Mouse (Mus musculus): ENCODE data around the gene Creg1. TPM values are rescaled to one million over a fixed set of nuclear protein-coding genes. Genes with fewer than 3 reads are reported as not detected.

Creg1 gene
- polyA plus RNA-seq, 1 experiment from 2014 or later = 32.9 TPM

DNA sequence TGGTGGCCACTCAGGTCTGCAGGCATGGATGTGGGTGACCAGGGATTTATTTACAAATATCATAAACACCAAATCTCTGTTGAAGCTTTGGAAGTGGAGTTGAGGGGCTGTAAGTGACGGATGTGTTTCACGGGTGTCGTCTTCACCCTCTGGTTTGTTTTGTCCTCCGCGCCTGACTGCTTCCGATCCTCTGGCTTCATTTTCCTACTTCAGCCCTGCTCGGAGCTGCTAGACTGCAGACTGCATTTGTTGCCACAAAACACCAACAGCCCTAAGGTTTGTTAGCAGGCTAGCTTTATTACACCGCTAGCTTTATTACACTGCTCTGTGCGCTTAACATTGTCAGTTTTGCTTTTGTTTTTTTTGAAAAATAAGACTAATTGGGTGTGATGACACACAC lies 27.9 kb downstream of the Creg1 start:
- WGBS = 81% methylated on average over 9 of the region's 9 CpGs
- peaks cover 40% of the 10 kb centered on the region for H3K27me3 ChIP-seq
- no peak for ATAC-seq (ENCODE audit: low read depth)
- H3K4me1 ChIP-seq (replicated peaks) = peaks cover 2% of the 10 kb centered on the region
- H3K9me3 ChIP-seq = no peaks in the 10 kb centered on the region
- H3K36me3 ChIP-seq = no peaks in the 10 kb centered on the region
- no peak overlapping the region for H3K4me2 ChIP-seq
- no peak overlapping the region for H3K9ac ChIP-seq
- H3K4me3 ChIP-seq = no peak overlapping the region
- H3K27ac ChIP-seq (replicated peaks) = no peak overlapping the region

DNA sequence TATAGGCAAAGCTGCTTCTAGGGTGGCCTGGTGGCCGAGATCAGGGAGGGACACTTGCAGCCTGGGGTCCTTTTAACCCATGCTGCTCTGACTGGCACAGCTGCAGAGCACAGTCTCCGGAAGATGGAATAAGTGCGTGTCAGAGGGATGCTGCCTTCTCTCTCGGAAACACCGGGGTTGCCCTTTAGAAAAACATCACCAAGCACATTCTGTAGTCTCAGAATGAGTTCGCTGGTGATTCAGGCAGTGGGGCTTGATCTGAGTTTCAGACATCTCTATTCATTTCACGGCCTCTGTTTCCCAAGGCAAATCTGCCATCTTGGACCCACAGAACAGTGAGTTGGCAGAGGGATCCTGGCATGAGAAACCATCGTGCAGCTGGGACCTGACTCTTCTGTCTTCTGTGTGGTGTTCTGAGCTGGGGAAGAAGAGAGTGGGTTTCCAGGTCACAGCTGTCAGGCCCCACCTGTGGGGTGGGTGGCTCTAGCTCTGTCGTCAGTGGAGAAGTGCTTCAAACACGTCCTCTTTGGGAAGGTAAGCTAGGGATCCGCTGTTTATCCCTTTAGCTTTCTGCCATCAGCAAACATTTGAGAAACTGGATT lies 38.3 kb downstream of the Creg1 start:
- no peaks in the 10 kb centered on the region for H3K4me1 ChIP-seq (replicated peaks)
- 87% methylated on average over 11 of the region's 11 CpGs for WGBS
- ATAC-seq (ENCODE audit: low read depth) = no peak
- no peak overlapping the region for H3K27ac ChIP-seq (replicated peaks)
- H3K36me3 ChIP-seq = no peaks in the 10 kb centered on the region
- H3K9me3 ChIP-seq = peaks cover 7% of the 10 kb centered on the region; the same call in 1 of the 2 replicates
- no peak overlapping the region for H3K4me3 ChIP-seq
- H3K4me2 ChIP-seq = no peak overlapping the region
- H3K9ac ChIP-seq = no peak overlapping the region
- no peaks in the 10 kb centered on the region for H3K27me3 ChIP-seq

DNA sequence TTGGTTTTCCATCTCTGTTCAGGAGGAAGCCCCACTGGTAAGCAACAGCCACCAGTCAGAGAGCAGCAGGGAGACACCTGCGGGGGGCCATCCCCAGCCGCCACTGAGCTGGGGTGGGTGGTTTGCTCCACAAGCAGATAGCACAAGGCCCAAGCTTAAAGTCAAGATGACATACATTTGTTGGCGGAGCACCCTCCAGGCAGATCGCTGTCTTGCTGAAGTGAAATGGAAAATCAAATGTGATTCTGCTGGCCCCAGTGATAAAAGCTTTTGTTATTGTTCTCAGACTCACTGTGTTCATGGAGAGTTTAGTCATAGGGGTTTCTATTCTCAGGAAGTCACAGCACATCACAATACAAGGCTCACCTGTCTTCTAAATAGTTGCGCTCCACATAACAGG lies 39.6 kb downstream of the Creg1 start:
- 87% methylated on average over 5 of the region's 5 CpGs for WGBS
- Histone ChIP-seq H3K9ac (no peak overlapping the region), H3K36me3 (no peaks in the 10 kb centered on the region), H3K4me3 (no peak overlapping the region), H3K27ac (replicated peaks) (no peak overlapping the region), H3K4me1 (replicated peaks) (no peaks in the 10 kb centered on the region), H3K4me2 (no peak overlapping the region), H3K9me3 (peaks cover 7% of the 10 kb centered on the region; the same call in 1 of the 2 replicates), H3K27me3 (peaks cover 5% of the 10 kb centered on the region; the same call in 1 of the 2 replicates)
- ATAC-seq (ENCODE audit: low read depth) = no peak

DNA sequence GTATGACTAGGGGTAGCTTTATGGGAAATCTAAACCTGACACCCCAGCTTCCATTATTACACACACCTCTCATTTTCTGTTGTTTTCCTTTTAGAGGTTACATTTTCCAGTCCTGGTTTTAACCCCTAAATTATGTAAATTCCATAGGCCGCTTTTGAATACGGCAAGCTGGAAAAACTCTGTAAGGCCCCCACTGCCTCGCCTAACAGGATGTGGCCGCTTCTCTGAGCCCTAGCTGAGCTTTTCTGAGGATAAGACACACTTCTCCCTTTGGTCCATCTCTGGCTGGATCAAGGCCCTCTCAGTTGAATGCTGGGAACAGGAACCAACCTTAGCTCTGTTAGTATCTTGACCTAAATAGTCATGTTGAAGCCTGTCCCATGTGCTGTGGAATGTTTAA lies 40.6 kb downstream of the Creg1 start:
- H3K4me1 ChIP-seq (replicated peaks) = no peaks in the 10 kb centered on the region
- no peak overlapping the region for H3K4me2 ChIP-seq
- WGBS = 91% methylated on average over 4 of the region's 4 CpGs
- no peak overlapping the region for H3K9ac ChIP-seq
- no peak for ATAC-seq (ENCODE audit: low read depth)
- H3K27me3 ChIP-seq = peaks cover 6% of the 10 kb centered on the region; the same call in 1 of the 2 replicates
- no peak overlapping the region for H3K4me3 ChIP-seq
- H3K27ac ChIP-seq (replicated peaks) = no peak overlapping the region
- peaks cover 7% of the 10 kb centered on the region; the same call in 1 of the 2 replicates for H3K9me3 ChIP-seq
- H3K36me3 ChIP-seq = no peaks in the 10 kb centered on the region

DNA sequence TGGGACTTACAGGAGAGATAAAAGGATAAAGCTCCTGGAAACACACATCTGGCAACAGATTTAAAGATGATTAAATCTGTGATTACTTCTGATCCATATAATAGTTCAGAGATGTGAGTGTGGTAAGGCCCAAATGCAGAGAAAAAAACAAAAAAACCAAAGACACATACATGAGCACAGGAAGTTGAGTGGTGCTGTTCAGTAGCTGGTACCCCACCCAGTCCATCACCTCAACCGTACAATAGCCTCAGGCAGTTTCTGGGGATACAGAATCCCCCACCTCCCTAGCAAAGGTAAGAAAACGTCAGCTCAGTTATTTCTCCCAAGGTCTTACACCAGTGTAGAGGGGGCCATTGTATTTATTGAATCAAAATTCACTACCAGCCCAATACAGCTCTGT lies 47.1 kb downstream of the Creg1 start:
- Histone ChIP-seq H3K9ac (no peak overlapping the region), H3K36me3 (no peaks in the 10 kb centered on the region), H3K27me3 (peaks cover 54% of the 10 kb centered on the region), H3K9me3 (no peaks in the 10 kb centered on the region), H3K4me2 (no peak overlapping the region), H3K4me3 (no peak overlapping the region), H3K27ac (replicated peaks) (no peak overlapping the region), H3K4me1 (replicated peaks) (peaks cover 24% of the 10 kb centered on the region)
- 77% methylated on average over 2 of the region's 2 CpGs for WGBS
- no peak for ATAC-seq (ENCODE audit: low read depth)

DNA sequence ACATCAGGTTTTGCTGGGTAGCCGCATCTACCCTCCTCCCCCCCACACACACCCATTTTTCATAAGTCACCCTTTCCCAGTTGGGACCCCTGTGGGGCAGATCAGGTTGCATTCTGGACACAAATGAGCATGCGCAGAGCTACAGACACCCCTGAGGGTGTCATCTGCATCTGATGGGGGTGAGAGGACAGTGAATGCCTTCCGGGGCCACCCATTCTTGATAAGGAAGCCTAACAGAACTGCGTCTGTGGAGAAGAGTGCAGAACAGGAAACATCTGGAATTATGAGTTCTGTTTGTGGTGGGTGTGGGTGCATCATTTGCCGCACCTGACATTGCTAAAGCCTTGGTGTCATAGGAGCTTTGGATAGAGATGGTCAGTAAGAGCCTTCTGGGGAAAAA lies 47.6 kb downstream of the Creg1 start:
- 82% methylated on average over 5 of the region's 5 CpGs for WGBS
- ATAC-seq (ENCODE audit: low read depth) = no peak
- H3K4me3 ChIP-seq = no peak overlapping the region
- peaks cover 24% of the 10 kb centered on the region for H3K4me1 ChIP-seq (replicated peaks)
- no peak overlapping the region for H3K4me2 ChIP-seq
- H3K27me3 ChIP-seq = peaks cover 60% of the 10 kb centered on the region
- H3K36me3 ChIP-seq = no peaks in the 10 kb centered on the region
- H3K9ac ChIP-seq = no peak overlapping the region
- H3K9me3 ChIP-seq = no peaks in the 10 kb centered on the region
- H3K27ac ChIP-seq (replicated peaks) = no peak overlapping the region

- no peak overlapping the region for H3K9ac ChIP-seq
- no peaks in the 10 kb centered on the region for H3K36me3 ChIP-seq
- no peak overlapping the region for H3K4me2 ChIP-seq
- peaks cover 73% of the 10 kb centered on the region for H3K27me3 ChIP-seq
- no peak for ATAC-seq (ENCODE audit: low read depth)
- peaks cover 24% of the 10 kb centered on the region for H3K4me1 ChIP-seq (replicated peaks)
- H3K27ac ChIP-seq (replicated peaks) = no peak overlapping the region
- H3K9me3 ChIP-seq = no peaks in the 10 kb centered on the region
- no peak overlapping the region for H3K4me3 ChIP-seq
- WGBS = 90% methylated on average over 3 of the region's 3 CpGs
Observed at GRCm38 (mm10) chr1:165812775-165813174, 49.2 kb downstream of the Creg1 start.

GRCm38 (mm10) chr1:165814116-165814515 lies 50.6 kb downstream of the Creg1 start:
- 0 out of 2 replicates have a peak, but pooled peaks have one; percentile 38 for ATAC-seq (ENCODE audit: low read depth)
- H3K9me3 ChIP-seq = no peaks in the 10 kb centered on the region
- H3K4me3 ChIP-seq = no peak overlapping the region
- H3K4me1 ChIP-seq (replicated peaks) = peaks cover 32% of the 10 kb centered on the region
- H3K27me3 ChIP-seq = peaks cover 80% of the 10 kb centered on the region
- H3K36me3 ChIP-seq = no peaks in the 10 kb centered on the region
- H3K27ac ChIP-seq (replicated peaks) = peak overlapping the region; percentile 7
- H3K9ac ChIP-seq = peak overlapping the region; percentile 35
- H3K4me2 ChIP-seq = 0 out of 2 replicates have a peak overlapping the region, but pooled peaks have one; percentile 8
- 11% methylated on average over 7 of the region's 7 CpGs for WGBS

DNA sequence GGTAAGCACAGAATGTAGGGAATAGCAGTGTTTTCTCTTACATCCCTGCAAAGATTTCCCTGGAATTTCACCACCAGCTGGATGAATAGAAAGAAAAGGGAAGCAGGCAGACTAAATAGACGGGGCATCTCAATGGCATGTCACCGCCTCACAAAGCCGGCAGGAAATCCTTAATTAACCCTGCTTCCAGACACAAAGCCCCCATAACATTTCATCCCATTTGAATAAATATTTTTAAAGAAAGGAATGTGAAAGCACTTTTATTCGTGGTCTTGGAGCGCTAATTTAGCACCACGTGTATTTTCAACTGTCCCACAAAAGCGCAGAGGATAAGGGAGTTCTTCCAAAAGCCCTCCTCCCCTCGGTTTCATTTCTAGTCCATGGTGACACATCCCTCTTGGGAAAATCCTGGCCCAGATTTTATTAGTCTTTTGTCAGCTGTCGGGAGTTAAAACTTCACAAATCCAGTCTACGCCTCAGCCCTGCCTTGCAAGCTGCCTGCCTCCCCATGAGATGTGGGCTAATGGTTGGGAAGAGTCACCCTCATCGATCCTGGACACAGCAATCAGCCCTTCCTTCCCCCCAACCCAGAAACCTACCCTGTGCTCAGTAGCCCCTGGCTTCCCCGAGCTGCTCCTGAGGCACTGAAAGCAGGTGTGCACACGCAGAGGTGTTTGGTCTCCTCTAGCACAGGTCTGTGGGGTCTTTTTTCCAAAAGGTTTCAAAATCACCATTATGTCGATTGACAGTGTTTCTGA lies 51.2 kb downstream of the Creg1 start:
- H3K4me1 ChIP-seq (replicated peaks) = peaks cover 32% of the 10 kb centered on the region
- no peak overlapping the region for H3K4me3 ChIP-seq
- H3K27me3 ChIP-seq = peaks cover 86% of the 10 kb centered on the region
- 11% methylated on average over 14 of the region's 14 CpGs for WGBS
- H3K9ac ChIP-seq = 0 out of 2 replicates have a peak overlapping the region, but pooled peaks have one; percentile 35
- no peaks in the 10 kb centered on the region for H3K36me3 ChIP-seq
- H3K4me2 ChIP-seq = peak overlapping the region; percentile 8; the same call in 1 of the 2 replicates
- H3K9me3 ChIP-seq = no peaks in the 10 kb centered on the region
- peak; percentile 25; the same call in 1 of the 2 replicates for ATAC-seq (ENCODE audit: low read depth)
- H3K27ac ChIP-seq (replicated peaks) = peak overlapping the region; percentile 7

DNA sequence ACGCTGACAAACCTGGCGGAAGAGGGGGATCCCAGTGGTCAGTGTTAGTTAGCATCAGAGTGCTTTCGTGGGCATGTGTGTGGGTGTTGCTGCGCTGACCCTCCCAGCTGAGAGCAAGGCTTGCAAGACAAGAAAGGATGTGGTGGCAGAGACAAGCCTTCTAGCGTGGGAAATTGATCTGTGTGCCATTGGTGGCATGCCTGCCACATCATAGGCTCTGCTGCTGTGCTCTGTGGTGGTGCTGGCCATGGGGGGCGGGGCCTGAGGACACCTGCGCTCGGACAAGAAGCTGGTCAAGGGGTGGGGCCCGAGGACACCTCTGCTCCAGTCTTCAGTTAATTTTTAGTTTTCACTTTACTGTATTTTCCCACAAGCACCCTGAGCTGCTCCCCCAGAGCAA lies 52.8 kb downstream of the Creg1 start:
- peaks cover 32% of the 10 kb centered on the region for H3K4me1 ChIP-seq (replicated peaks)
- no peak overlapping the region for H3K4me2 ChIP-seq
- no peaks in the 10 kb centered on the region for H3K9me3 ChIP-seq
- no peak for ATAC-seq (ENCODE audit: low read depth)
- H3K27ac ChIP-seq (replicated peaks) = no peak overlapping the region
- no peak overlapping the region for H3K4me3 ChIP-seq
- 84% methylated on average over 9 of the region's 9 CpGs for WGBS
- no peak overlapping the region for H3K9ac ChIP-seq
- no peaks in the 10 kb centered on the region for H3K36me3 ChIP-seq
- H3K27me3 ChIP-seq = peaks cover 85% of the 10 kb centered on the region

GRCm38 (mm10) chr1:165817264-165817663 lies 53.7 kb downstream of the Creg1 start:
- 64% methylated on average over 9 of the region's 9 CpGs for WGBS
- no peak for ATAC-seq (ENCODE audit: low read depth)
- no peaks in the 10 kb centered on the region for H3K9me3 ChIP-seq
- H3K4me3 ChIP-seq = no peak overlapping the region
- H3K36me3 ChIP-seq = no peaks in the 10 kb centered on the region
- no peak overlapping the region for H3K9ac ChIP-seq
- H3K27me3 ChIP-seq = peaks cover 81% of the 10 kb centered on the region
- H3K27ac ChIP-seq (replicated peaks) = no peak overlapping the region
- no peak overlapping the region for H3K4me2 ChIP-seq
- peaks cover 32% of the 10 kb centered on the region for H3K4me1 ChIP-seq (replicated peaks)

DNA sequence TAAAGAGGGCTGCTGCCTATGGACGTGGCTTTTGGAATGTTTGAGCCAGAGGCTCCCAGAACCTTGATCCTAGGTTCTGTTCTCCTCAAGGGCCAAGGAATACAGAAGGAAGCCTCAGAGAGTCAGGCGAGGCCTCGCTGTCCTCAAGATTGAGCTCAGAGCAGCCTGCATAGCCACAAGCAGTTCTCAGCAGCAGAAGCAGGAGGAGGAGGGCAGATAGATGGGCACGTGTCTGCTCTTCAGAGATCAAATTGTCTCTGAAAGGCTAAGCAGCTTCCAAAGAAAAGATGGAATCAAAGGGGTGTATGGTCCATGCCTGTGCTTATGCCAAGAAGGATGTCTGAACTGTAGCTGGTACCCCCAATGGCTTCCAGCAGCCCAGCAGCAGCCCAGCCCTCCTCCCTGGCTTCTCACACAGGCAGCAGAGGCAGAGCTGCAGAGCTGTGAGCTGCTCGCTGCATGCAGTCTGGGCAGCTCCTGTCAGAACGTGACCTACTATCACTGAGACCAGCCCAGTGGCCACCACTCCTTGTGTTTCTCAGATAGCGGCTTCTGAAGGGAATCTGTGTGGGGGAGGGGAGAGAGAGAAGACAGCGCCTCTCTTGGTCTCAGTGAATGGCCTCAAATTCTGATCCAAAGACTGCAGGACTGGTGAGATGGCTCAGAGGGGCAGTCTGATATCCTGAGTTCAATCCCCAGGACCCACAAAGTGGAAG lies 54.8 kb downstream of the Creg1 start:
- no peaks in the 10 kb centered on the region for H3K36me3 ChIP-seq
- no peak overlapping the region for H3K27ac ChIP-seq (replicated peaks)
- no peak for ATAC-seq (ENCODE audit: low read depth)
- no peak overlapping the region for H3K9ac ChIP-seq
- H3K4me2 ChIP-seq = no peak overlapping the region
- peaks cover 70% of the 10 kb centered on the region for H3K27me3 ChIP-seq
- no peak overlapping the region for H3K4me3 ChIP-seq
- 35% methylated on average over 8 of the region's 8 CpGs for WGBS
- no peaks in the 10 kb centered on the region for H3K9me3 ChIP-seq
- H3K4me1 ChIP-seq (replicated peaks) = peaks cover 30% of the 10 kb centered on the region

Data from neural tube, embryonic 13.5 days (tissue).